Mouse (Mus musculus): ENCODE results near the gene Tspan1. TPM values are rescaled to one million over a fixed set of nuclear protein-coding genes. Genes with fewer than 3 reads are reported as not detected.

Tspan1 gene
- total and polyA plus RNA-seq, 2 experiments from 2014 or later, result 0.16 to 0.34 TPM

GRCm38 (mm10) chr4:116169353-116169672 lies 1.9 kb upstream of the Tspan1 start:
- 0 out of 2 replicates have a peak, but pooled peaks cover under 1% of the 10 kb centered on the region for H3K4me1 ChIP-seq (ENCODE audit: insufficient read depth, low read length)
- H3K9me3 ChIP-seq (ENCODE audit: low read length), result no peaks in the 10 kb centered on the region
- H3K4me3 ChIP-seq (ENCODE audit: low read length), result no peak overlapping the region
- H3K27ac ChIP-seq, result no peak overlapping the region
- TF ChIP-seq CTCF (IDR thresholded peaks at IDR 0.05; ENCODE audit: low read depth), result no peak
- no peak overlapping the region for H3K4me2 ChIP-seq (ENCODE audit: low read depth, low read length)
- H3K9ac ChIP-seq (replicated peaks; ENCODE audit: low read length), result no peak overlapping the region
- DNase-seq (ENCODE audit: low spot score) (no peak), ATAC-seq (peak; percentile 38)
- 62% methylated on average over 3 of the region's 3 CpGs for WGBS
- H3K27me3 ChIP-seq (ENCODE audit: insufficient read depth, low read length), result no peaks in the 10 kb centered on the region
- H3K36me3 ChIP-seq (ENCODE audit: insufficient read depth, low read length), result no peaks in the 10 kb centered on the region

GRCm38 (mm10) chr4:116168617-116169352 lies 1.4 kb upstream of the Tspan1 start:
- 84% methylated on average over 7 of the region's 8 CpGs for WGBS
- TF ChIP-seq CTCF (IDR thresholded peaks at IDR 0.05; ENCODE audit: low read depth), result peak; percentile 75
- ATAC-seq, result peak; percentile 76

DNA sequence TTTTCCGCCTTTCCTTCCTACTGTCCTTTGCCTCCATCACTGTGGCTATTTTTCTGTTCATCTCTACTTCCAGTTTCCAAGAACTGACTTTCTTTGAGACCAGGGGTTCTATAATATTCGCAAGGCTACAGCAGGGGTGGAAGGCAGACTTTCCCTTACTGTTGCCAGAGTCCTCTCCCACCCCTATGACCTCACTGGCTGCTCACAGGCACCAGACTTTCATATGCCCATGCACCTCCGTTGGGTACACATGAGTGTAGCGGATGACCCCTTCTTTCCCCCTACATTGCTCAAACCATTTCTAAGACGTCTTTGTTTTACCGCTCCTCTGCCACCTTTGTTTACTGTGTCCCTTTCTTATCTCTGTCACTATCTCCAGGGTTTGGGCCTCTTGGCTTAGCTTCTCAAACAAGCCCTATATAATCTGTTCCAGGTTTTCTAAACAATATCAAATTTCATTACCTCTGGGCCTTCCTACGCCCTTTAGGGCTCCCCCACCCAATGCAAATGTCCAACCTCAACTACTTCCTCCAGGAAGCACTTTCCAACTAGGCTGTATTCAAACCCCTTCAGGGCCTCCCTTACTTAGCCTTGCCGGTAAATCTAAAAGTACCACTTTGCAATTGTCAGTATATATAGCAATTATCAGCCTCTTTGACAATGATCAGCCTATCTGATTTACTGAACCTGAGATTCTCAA lies 1.5 kb downstream of the Tspan1 start:
- H3K9ac ChIP-seq (replicated peaks; ENCODE audit: low read length), result no peak overlapping the region
- no peaks in the 10 kb centered on the region for H3K4me1 ChIP-seq (ENCODE audit: insufficient read depth, low read length)
- no peak overlapping the region for H3K4me3 ChIP-seq (ENCODE audit: low read length)
- no peaks in the 10 kb centered on the region for H3K9me3 ChIP-seq (ENCODE audit: low read length)
- no peak overlapping the region for H3K4me2 ChIP-seq (ENCODE audit: low read depth, low read length)
- TF ChIP-seq CTCF (IDR thresholded peaks at IDR 0.05; ENCODE audit: low read depth), result no peak
- no peak overlapping the region for H3K27ac ChIP-seq
- no peak for ATAC-seq
- no peaks in the 10 kb centered on the region for H3K27me3 ChIP-seq (ENCODE audit: insufficient read depth, low read length)
- no peak for DNase-seq (ENCODE audit: low spot score)
- 77% methylated on average over 8 of the region's 8 CpGs for WGBS
- H3K36me3 ChIP-seq (ENCODE audit: insufficient read depth, low read length), result no peaks in the 10 kb centered on the region

More at GRCm38 (mm10) chr4:116168617-116169352, 1.4 kb upstream of the Tspan1 start:
- H3K4me3 ChIP-seq (ENCODE audit: low read length), result no peak overlapping the region
- no peaks in the 10 kb centered on the region for H3K27me3 ChIP-seq (ENCODE audit: insufficient read depth, low read length)
- no peaks in the 10 kb centered on the region for H3K4me1 ChIP-seq (ENCODE audit: insufficient read depth, low read length)
- no peaks in the 10 kb centered on the region for H3K36me3 ChIP-seq (ENCODE audit: insufficient read depth, low read length)
- no peak overlapping the region for H3K4me2 ChIP-seq (ENCODE audit: low read depth, low read length)
- H3K9me3 ChIP-seq (ENCODE audit: low read length), result no peaks in the 10 kb centered on the region
- H3K9ac ChIP-seq (replicated peaks; ENCODE audit: low read length), result no peak overlapping the region
- DNase-seq (ENCODE audit: low spot score), result peak; percentile 88
- H3K27ac ChIP-seq, result no peak overlapping the region

DNA sequence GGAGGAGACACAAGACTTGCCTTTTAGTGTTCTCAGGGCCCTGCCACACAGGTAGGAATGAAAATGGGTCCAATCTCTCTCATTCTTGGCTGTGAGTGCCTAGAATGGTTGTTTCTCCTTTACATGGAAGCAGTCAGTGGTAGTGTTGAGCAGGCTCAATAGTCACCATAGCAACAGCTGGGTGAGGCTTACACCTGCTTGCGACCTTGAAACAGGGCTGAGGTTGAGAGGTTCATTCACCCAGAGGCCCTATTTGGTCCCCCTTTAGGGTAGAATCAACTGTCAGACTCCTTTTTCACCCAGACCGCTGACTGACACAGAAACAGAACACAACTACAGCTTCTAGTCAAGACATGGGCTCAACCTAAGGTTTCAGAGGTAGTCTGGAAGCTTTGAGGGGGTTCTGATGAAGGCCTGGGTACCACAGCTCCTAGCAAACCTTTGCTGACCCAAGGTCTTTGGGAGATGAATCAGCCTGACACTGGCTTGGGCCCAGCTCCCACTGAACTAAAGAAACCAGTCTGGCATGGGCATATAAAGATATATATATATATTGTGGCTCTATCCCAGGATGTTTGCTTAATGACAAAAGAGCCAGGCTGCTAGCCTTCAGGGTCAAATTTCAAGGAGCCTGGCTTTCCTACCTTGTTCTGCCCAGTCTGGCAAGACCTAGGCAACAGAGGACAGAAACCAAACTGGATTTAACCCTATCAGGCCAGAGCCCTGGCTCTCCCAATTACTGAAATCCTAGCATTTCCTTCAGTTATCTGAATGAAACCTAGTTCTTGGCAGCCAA lies 2.4 kb downstream of the Tspan1 start:
- Histone ChIP-seq H3K27me3 (ENCODE audit: insufficient read depth, low read length) (no peaks in the 10 kb centered on the region), H3K4me2 (ENCODE audit: low read depth, low read length) (no peak overlapping the region), H3K27ac (no peak overlapping the region), H3K9ac (replicated peaks; ENCODE audit: low read length) (no peak overlapping the region), H3K4me3 (ENCODE audit: low read length) (no peak overlapping the region), H3K4me1 (ENCODE audit: insufficient read depth, low read length) (no peaks in the 10 kb centered on the region), H3K36me3 (ENCODE audit: insufficient read depth, low read length) (no peaks in the 10 kb centered on the region), H3K9me3 (ENCODE audit: low read length) (no peaks in the 10 kb centered on the region)
- ATAC-seq (no peak), DNase-seq (ENCODE audit: low spot score) (no peak)
- no peak for TF ChIP-seq CTCF (IDR thresholded peaks at IDR 0.05; ENCODE audit: low read depth)
- WGBS, result 73% methylated on average over 2 of the region's 2 CpGs

- no peak for ATAC-seq
Observed at GRCm38 (mm10) chr4:116162142-116162541, 5.3 kb downstream of the Tspan1 start.

GRCm38 (mm10) chr4:116160769-116161168 lies 6.6 kb downstream of the Tspan1 start:
- no peak for TF ChIP-seq CTCF (IDR thresholded peaks at IDR 0.05; ENCODE audit: low read depth)
- Histone ChIP-seq H3K9ac (replicated peaks; ENCODE audit: low read length) (no peak overlapping the region), H3K9me3 (ENCODE audit: low read length) (no peaks in the 10 kb centered on the region), H3K4me1 (ENCODE audit: insufficient read depth, low read length) (no peaks in the 10 kb centered on the region), H3K36me3 (ENCODE audit: insufficient read depth, low read length) (peaks cover 24% of the 10 kb centered on the region), H3K27me3 (ENCODE audit: insufficient read depth, low read length) (no peaks in the 10 kb centered on the region), H3K27ac (no peak overlapping the region), H3K4me2 (ENCODE audit: low read depth, low read length) (no peak overlapping the region), H3K4me3 (ENCODE audit: low read length) (no peak overlapping the region)
- ATAC-seq, result no peak
- DNase-seq (ENCODE audit: low spot score), result no peak
- WGBS, result 79% methylated on average over 3 of the region's 3 CpGs

More at GRCm38 (mm10) chr4:116162142-116162541, 5.3 kb downstream of the Tspan1 start:
- Histone ChIP-seq H3K9ac (replicated peaks; ENCODE audit: low read length) (no peak overlapping the region), H3K4me3 (ENCODE audit: low read length) (no peak overlapping the region), H3K9me3 (ENCODE audit: low read length) (no peaks in the 10 kb centered on the region), H3K27me3 (ENCODE audit: insufficient read depth, low read length) (no peaks in the 10 kb centered on the region), H3K27ac (no peak overlapping the region), H3K36me3 (ENCODE audit: insufficient read depth, low read length) (peaks cover 16% of the 10 kb centered on the region), H3K4me2 (ENCODE audit: low read depth, low read length) (no peak overlapping the region), H3K4me1 (ENCODE audit: insufficient read depth, low read length) (no peaks in the 10 kb centered on the region)
- DNase-seq (ENCODE audit: low spot score), result no peak
- TF ChIP-seq CTCF (IDR thresholded peaks at IDR 0.05; ENCODE audit: low read depth), result no peak
- WGBS, result 72% methylated on average over 4 of the region's 4 CpGs

All from hindbrain, postnatal 0 days (tissue).